Mouse (Mus musculus): ENCODE data around the gene Miga1.
A peak's percentile ranks its signal among the peaks of the same experiment; 100 is the strongest.

Gene Miga1

GRCm38 (mm10) chr3:152339862-152340557, at the start of gene Miga1:
Gene Miga1, minus strand, starts transcription at chr3:152340407.
- peak; percentile 95 for DNase-seq

DNA sequence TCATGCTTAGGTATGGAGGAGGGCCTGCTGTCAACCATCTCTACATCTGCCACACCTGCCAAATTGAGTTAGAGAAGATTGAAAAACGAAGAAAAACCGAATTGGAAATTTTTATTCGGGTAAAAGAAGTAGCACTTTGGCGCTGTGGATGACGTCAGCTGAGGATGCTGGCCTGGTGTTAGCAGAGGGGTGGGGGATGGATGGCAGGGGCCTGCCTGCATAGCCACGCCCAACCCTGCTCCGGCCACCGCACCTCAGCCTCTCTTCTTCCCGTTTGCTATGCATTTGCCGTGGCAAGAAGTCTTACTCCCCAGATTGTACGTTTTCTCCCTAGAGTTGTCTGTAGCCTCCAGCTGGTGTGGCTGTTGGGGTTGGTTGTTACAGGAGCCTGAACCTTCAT, 43.9 kb upstream of the Miga1 start:
- no peak for DNase-seq

GRCm38 (mm10) chr3:152376063-152376462, 35.9 kb upstream of the Miga1 start:
- DNase-seq, result no peak

DNA sequence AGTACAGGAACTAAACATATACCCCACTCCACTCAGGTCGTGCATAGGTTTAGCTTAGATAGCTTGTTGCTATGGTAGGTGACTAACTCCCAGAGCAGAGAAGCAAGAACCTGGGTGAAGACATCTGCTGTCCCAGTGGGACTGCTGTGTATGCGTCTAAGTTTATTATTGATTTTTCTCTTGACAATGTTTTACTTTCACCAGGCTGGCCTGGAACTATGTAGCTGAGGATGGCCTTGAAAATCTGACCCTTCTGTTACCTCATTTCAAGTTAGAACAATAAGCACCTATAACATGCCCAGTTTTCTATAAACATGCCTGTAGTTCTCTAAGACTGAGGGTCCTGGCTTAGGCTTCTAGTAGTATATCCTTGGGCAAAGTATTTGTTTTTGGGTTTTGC, 24.0 kb upstream of the Miga1 start:
- no peak for DNase-seq

- DNase-seq, result peak; percentile 14 to 32
These were observed 18.9 kb upstream of the Miga1 start for GRCm38 (mm10) chr3:152359151-152359550.

- no peak for DNase-seq
These were observed 16.5 kb upstream of the Miga1 start for GRCm38 (mm10) chr3:152356751-152357150.

DNA sequence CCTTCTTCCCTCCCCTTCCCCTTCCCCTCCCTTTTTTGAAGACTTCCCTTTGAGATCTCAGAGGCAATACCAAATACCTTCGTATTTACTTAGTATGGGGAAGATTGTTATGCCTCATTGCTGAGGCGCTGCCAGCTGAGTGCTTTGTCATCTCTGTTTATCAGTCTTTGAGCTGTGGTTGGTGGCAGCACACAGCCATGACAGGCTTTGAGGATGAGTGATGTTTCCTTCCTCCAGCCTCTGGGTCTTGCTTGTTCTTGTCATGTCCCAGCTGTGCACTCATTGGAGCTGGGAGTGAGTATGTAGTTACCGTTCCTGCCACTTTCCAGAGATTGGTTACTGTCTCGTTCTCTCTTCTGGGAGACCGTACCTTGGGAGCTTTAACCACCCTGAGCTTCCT, 15.2 kb upstream of the Miga1 start:
- DNase-seq, result no peak

- peak; percentile 17 to 20 for DNase-seq
These were observed 13.4 kb upstream of the Miga1 start for GRCm38 (mm10) chr3:152353434-152354177.

DNA sequence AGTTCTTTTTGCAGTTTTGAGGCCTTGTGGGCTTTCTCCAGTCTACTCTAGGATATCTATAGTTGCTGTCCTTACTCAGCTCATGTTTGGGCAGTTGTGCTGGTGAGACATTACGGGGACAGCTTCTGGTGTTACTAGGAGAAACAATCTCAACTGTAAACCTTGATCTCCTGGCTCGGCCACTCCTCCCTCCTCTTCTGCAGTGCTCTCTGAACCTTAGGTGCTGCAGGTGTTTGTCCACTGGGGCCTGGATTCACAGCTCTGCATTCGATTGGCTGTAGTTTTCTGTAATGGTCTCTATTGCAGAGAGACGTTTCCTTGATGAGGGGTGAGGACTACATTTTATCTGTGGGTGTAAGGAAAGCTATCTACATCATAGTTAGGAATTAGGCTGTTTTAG, 12.1 kb upstream of the Miga1 start:
- no peak for DNase-seq

DNA sequence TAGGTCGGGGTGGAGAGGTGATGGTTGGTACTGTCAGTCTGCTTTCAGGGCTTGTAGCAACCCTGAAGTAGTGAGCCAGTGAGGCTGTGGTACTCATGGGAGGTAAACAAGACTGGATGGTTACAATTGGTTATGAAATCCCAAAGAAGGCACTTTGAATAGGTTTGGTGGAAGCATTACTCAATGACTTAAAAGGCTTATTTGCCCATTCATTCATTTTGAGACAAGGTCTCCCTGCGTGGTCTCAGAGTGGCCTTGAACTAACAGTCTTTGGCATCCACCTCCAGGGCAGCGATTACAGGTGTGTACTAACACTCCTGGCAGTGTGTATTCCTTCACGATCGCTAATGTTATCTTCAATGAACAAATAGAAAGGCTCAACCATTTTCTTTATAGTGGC, 10.8 kb upstream of the Miga1 start:
- DNase-seq, result no peak

- DNase-seq, result no peak
These were observed 10.2 kb upstream of the Miga1 start for GRCm38 (mm10) chr3:152350431-152350830.

DNA sequence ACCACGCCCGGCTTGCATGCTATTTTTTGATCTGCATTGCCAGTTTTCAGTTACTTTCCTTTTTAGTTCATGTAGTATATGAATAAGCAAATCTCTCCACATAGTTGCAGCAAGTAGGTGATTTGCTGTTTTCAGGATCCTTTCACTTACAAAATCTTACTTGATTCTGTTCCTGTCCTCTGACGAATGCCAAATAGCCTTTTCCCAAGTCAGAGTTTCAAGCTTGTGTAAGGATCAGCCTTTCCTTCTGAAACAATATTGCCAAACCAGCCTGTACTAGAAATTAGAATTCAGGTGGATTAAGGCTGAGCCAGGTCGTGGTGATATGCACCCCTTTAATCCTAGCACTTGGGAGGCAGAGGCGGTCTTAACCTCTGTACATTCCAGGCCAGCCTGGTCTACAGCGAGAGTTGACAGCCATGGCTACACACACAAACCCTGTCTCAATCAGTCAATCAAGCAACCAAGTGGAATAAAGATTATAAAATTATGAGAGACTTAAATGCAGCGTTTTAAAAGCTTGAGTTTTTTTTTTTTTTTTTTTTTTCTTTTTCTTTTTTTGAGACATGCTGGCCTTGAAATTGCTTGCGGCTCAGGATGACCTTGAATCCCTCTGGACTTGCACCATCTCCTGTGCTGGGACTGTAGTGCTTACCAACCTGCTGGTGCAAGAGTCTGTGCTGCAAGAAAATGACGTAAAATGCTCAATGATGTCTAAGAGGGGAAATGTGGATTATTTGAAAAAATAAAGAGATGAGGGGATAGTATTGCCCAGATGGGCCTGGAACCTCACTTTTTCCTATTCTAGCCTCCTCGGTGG, 8.0 kb upstream of the Miga1 start:
- DNase-seq, result no peak

- no peak for DNase-seq
These were observed 7.0 kb upstream of the Miga1 start for GRCm38 (mm10) chr3:152347227-152347626.

GRCm38 (mm10) chr3:152346633-152347141, 6.5 kb upstream of the Miga1 start:
- peak; percentile 70 to 76 for DNase-seq

- DNase-seq, result peak; percentile 98
These were observed 5.8 kb upstream of the Miga1 start, which contains the start of gene Usp33 for GRCm38 (mm10) chr3:152345732-152346632. Gene Usp33, plus strand, starts transcription at chr3:152346478.

- DNase-seq, result no peak
These were observed 2.8 kb upstream of the Miga1 start for GRCm38 (mm10) chr3:152342961-152343517.

DNA sequence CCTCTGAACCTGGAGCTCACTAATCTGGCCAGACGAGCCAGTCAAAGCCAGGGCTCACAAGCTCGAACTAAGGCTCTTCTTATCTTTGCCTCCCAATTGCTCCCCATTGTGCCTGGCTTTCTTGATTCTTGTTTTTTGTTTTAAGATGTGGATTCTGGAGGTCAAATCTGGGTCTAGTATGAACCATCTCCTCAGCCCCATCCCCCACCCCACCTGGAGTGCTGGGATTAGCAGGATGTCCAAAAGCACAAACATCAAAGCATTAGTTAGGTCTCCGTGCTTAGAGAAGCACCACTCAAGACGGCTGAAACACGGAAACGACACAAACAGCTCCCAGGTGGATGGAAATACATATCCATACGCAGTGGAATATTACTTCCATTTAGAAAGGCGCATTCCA, 4.1 kb downstream of the Miga1 start:
- DNase-seq, result no peak

DNA sequence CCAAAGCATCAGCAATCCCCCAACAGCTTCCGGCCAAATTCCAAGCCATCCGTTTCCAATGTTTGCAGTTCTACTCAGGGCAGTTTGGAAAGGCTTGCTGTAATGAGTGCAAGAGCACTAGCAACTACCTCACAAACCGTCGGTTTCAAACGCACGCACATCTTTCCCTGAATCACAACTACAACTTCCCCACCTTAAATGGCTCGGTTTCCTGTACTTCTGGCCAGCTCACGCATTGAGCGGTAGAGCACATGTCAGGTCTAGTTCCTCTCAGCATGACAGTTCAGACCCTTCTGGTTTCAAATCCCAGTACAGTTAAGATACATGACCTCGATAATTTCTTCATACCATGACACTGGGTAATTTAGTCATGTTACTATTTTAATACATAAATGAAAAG, 6.6 kb downstream of the Miga1 start:
- DNase-seq, result no peak

GRCm38 (mm10) chr3:152332545-152333300, 7.5 kb downstream of the Miga1 start:
- DNase-seq, result no peak

GRCm38 (mm10) chr3:152332104-152332503, 8.1 kb downstream of the Miga1 start:
- no peak for DNase-seq

Data from cerebellum, postnatal 10 days (tissue).